Mouse (Mus musculus) T-helper 2 cell (primary cell): ENCODE results near the gene Zmym2.
"Not testable (repeated sequence)": the region's sequence is repeated elsewhere in the genome, so short reads cannot be mapped to it uniquely, and the experiment has no call there.

ENCODE experiments used
- in situ Hi-C: fragments of 300-600 bp; cut with MboI, MseI; formaldehyde crosslinking; loops from one replicate; pipeline ENCODE4 v1.15.1; 2025; ENCODE audit warnings: high pct_unique_total_duplicates

Gene Zmym2

GRCm38 (mm10) chr14:56886594-56887513 is at the start of gene Zmym2:
Gene Zmym2, plus strand, starts transcription at chr14:56886653.
- in situ Hi-C loops: not testable (repeated sequence)

- in situ Hi-C loops: loop anchor here (25.0 kb wide), 1 partner anchor 218 kb away; the partner anchor contains the start of gene Gja3
Observed at GRCm38 (mm10) chr14:56844033-56844432, 42.4 kb upstream of the Zmym2 start.

- in situ Hi-C loops: loop anchor here (25.0 kb wide), 1 partner anchor 218 kb away; the partner anchor contains the start of gene Gja3
Observed at GRCm38 (mm10) chr14:56844507-56844906, 41.9 kb upstream of the Zmym2 start.

GRCm38 (mm10) chr14:56848322-56848721 is 38.1 kb upstream of the Zmym2 start:
- in situ Hi-C loops: loop anchor here (25.0 kb wide), 1 partner anchor 214 kb away; the partner anchor contains the start of gene Gja3

GRCm38 (mm10) chr14:56849681-56850080 is 36.8 kb upstream of the Zmym2 start:
- in situ Hi-C loops: loop anchor here (25.0 kb wide), 1 partner anchor 213 kb away; the partner anchor contains the start of gene Gja3

GRCm38 (mm10) chr14:56864041-56864440 is 22.4 kb upstream of the Zmym2 start:
- in situ Hi-C loops: no loop called here

GRCm38 (mm10) chr14:56864641-56865040 is 21.8 kb upstream of the Zmym2 start:
- in situ Hi-C loops: no loop called here

- in situ Hi-C loops: not testable (repeated sequence)
Observed at GRCm38 (mm10) chr14:56865112-56865511, 21.3 kb upstream of the Zmym2 start.

- in situ Hi-C loops: loop anchor here (5.0 kb wide), 1 partner anchor 41 kb away; no protein-coding TSS in a partner anchor
Observed at GRCm38 (mm10) chr14:56873525-56873924, 12.9 kb upstream of the Zmym2 start.

- in situ Hi-C loops: no loop called here
Observed at GRCm38 (mm10) chr14:56875586-56876159, 10.8 kb upstream of the Zmym2 start.

GRCm38 (mm10) chr14:56881271-56881670 is 5.2 kb upstream of the Zmym2 start:
- in situ Hi-C loops: no loop called here

GRCm38 (mm10) chr14:56883431-56883830 is 3.0 kb upstream of the Zmym2 start:
- in situ Hi-C loops: no loop called here

GRCm38 (mm10) chr14:56885308-56885771 is 1.1 kb upstream of the Zmym2 start:
- in situ Hi-C loops: no loop called here

GRCm38 (mm10) chr14:56885986-56886593 is 363 bp upstream of the Zmym2 start:
- in situ Hi-C loops: not testable (repeated sequence)

GRCm38 (mm10) chr14:56887514-56887880 is 1.0 kb downstream of the Zmym2 start:
- in situ Hi-C loops: no loop called here

GRCm38 (mm10) chr14:56887887-56888286 is 1.4 kb downstream of the Zmym2 start:
- in situ Hi-C loops: no loop called here

GRCm38 (mm10) chr14:56888416-56888815 is 2.0 kb downstream of the Zmym2 start:
- in situ Hi-C loops: no loop called here

- in situ Hi-C loops: loop anchor here (10.0 kb wide), 1 partner anchor 320 kb away; the partner anchor contains the start of genes Cenpj and Parp4
Observed at GRCm38 (mm10) chr14:56894417-56894816, 8.0 kb downstream of the Zmym2 start.

GRCm38 (mm10) chr14:56896521-56896920 is 10.1 kb downstream of the Zmym2 start:
- in situ Hi-C loops: loop anchor here (10.0 kb wide), 1 partner anchor 322 kb away; the partner anchor contains the start of genes Cenpj and Parp4

- in situ Hi-C loops: loop anchor here (10.0 kb wide), 1 partner anchor 323 kb away; the partner anchor contains the start of genes Cenpj and Parp4
Observed at GRCm38 (mm10) chr14:56897475-56897874, 11.0 kb downstream of the Zmym2 start.

- in situ Hi-C loops: loop anchor here (10.0 kb wide), 1 partner anchor 325 kb away; the partner anchor contains the start of genes Cenpj and Parp4
Observed at GRCm38 (mm10) chr14:56899656-56900055, 13.2 kb downstream of the Zmym2 start.

GRCm38 (mm10) chr14:56903039-56903438 is 16.6 kb downstream of the Zmym2 start:
- in situ Hi-C loops: no loop called here
